Mouse (Mus musculus): ENCODE results near the gene Soga1. TPM values are rescaled to one million over a fixed set of nuclear protein-coding genes. Genes with fewer than 3 reads are reported as not detected.

The Soga1 gene
- polyA plus RNA-seq, 1 experiment from 2014 or later = 13.1 TPM

DNA sequence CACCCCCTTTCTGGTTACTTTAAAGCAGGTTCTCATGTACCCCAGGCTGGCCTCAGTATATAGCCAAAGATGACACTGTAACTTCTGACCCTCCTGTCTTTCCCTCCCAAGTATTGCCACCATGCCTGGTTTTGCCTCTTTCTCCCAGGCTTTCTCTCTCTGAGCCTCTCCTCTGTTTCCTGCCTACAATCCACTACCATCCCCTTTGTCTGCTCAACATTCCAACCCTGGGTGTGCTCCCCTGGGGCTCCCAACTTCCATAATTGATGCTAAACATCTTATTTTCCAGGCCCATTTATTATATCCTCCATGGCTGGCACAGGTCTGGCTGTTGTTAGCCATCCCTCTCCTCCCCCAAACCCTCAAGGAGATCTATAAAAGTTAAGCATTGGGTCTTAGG is 70.5 kb downstream of the Soga1 start:
- Histone ChIP-seq H3K27me3 (ENCODE audit: control insufficient read depth, insufficient read depth, low read length) (no peaks in the 10 kb centered on the region), H3K27ac (replicated peaks; ENCODE audit: low read depth, low read length) (no peak overlapping the region), H3K36me3 (ENCODE audit: control insufficient read depth, insufficient read depth, low read length) (peaks cover 15% of the 10 kb centered on the region; the same call in 1 of the 2 replicates), H3K4me2 (ENCODE audit: low read length) (no peak overlapping the region), H3K4me3 (replicated peaks; ENCODE audit: low read depth, low read length) (no peak overlapping the region), H3K9ac (replicated peaks; ENCODE audit: low read length) (no peak overlapping the region), H3K4me1 (ENCODE audit: control insufficient read depth, insufficient read depth, low read length) (peaks cover 9% of the 10 kb centered on the region; the same call in 1 of the 2 replicates), H3K9me3 (ENCODE audit: control insufficient read depth, low read length) (no peaks in the 10 kb centered on the region)
- ATAC-seq (ENCODE audit: low FRiP score, low TSS enrichment) (no peak), DNase-seq (no peak)

DNA sequence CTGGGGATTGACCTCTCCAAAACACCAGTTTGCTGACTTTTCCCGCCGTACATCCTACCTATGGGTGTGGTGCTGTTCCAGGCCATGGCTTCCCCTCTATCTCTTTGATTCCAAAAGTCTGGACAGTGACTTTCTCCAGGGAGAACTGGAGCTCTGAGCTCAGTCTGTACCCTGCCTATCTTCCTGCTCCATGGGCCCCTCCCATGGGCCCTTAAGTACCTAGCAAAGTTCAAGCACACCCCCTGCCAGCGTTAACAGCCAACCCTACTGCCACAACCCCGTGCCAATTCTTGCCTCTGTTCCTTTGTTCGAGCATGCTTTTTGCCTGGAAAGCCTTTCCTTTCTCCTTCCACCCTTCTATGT is 71.8 kb downstream of the Soga1 start:
- Histone ChIP-seq H3K36me3 (ENCODE audit: control insufficient read depth, insufficient read depth, low read length) (peaks cover 9% of the 10 kb centered on the region; the same call in 1 of the 2 replicates), H3K4me2 (ENCODE audit: low read length) (peak overlapping the region; percentile 97), H3K9ac (replicated peaks; ENCODE audit: low read length) (peak overlapping the region; percentile 72), H3K4me1 (ENCODE audit: control insufficient read depth, insufficient read depth, low read length) (peaks cover 9% of the 10 kb centered on the region; the same call in 1 of the 2 replicates), H3K9me3 (ENCODE audit: control insufficient read depth, low read length) (no peaks in the 10 kb centered on the region), H3K27me3 (ENCODE audit: control insufficient read depth, insufficient read depth, low read length) (no peaks in the 10 kb centered on the region), H3K27ac (replicated peaks; ENCODE audit: low read depth, low read length) (peak overlapping the region; percentile 75), H3K4me3 (replicated peaks; ENCODE audit: low read depth, low read length) (peak overlapping the region; percentile 57)
- ATAC-seq (ENCODE audit: low FRiP score, low TSS enrichment) (no peak), DNase-seq (no peak)
- WGBS = 31% methylated on average over 5 of the region's 5 CpGs

DNA sequence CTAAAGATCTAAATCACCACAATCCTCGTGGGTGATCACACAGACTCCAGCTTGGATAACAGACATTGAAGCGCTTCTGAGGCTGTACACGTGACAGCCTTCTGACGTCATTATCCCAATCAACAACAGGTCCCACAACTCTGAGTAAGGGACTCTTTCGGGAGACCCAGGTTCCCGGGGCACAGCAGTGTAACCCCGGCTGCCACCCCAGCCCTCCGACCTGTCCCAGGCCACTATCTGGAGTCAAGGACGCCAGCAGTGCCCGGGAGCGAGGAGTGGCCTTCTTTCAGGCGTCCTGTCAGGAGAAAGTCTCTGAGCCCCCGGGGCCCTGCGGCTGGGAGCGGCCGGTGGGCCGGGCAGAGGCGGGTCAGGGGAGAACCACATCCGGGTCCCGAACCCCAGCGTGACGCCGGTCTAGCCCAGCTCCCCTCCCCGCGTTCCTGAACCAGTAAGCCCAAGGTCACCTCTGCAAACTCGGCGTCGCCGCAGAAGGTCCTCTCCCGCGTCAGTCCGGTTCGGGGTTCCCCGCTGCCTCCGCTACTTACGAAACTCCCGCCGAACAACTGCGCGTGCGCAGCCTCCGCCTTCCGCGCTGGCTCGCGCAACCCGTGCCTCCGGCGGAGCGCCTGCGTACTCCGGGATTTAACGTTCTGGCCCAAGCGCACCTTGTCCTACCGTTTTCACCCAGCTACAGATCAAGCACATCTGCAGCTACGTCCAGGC is 72.4 kb downstream of the Soga1 start, which contains the start of gene Dsn1:
Gene Dsn1, minus strand, starts transcription at position 644 of the 723 bp plus-strand sequence.
- DNase-seq = peak; percentile 96
- under 1% methylated on average over 56 of the region's 56 CpGs for WGBS
- ATAC-seq (ENCODE audit: low FRiP score, low TSS enrichment) = peak; percentile 70

DNA sequence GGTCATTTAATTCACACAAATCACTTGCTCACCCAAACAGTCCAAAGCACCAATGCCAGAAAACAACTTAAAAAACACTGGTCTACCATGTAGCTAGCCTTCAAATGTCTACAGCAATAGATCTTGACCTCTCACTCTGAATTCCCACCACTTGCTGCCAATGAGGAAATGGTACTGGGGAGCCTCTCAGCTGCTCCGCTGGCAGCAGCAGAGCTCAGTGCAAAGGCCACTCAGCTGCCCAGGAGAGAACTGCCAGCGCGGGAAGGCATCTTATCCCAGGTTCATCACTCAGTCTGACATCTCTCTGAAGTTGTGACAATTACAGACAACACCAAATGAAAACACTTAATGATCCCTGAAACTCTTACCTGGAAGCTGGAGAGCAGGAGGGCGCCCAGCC is 76.7 kb downstream of the Soga1 start:
- ATAC-seq (ENCODE audit: low FRiP score, low TSS enrichment) (no peak), DNase-seq (no peak)
- no peak overlapping the region for H3K9ac ChIP-seq (replicated peaks; ENCODE audit: low read length)
- peaks cover 8% of the 10 kb centered on the region; the same call in 1 of the 2 replicates for H3K4me1 ChIP-seq (ENCODE audit: control insufficient read depth, insufficient read depth, low read length)
- no peaks in the 10 kb centered on the region for H3K27me3 ChIP-seq (ENCODE audit: control insufficient read depth, insufficient read depth, low read length)
- H3K36me3 ChIP-seq (ENCODE audit: control insufficient read depth, insufficient read depth, low read length) = 0 out of 2 replicates have a peak, but pooled peaks cover 8% of the 10 kb centered on the region
- 94% methylated on average over 4 of the region's 4 CpGs for WGBS
- no peaks in the 10 kb centered on the region for H3K9me3 ChIP-seq (ENCODE audit: control insufficient read depth, low read length)
- no peak overlapping the region for H3K4me3 ChIP-seq (replicated peaks; ENCODE audit: low read depth, low read length)
- no peak overlapping the region for H3K27ac ChIP-seq (replicated peaks; ENCODE audit: low read depth, low read length)
- no peak overlapping the region for H3K4me2 ChIP-seq (ENCODE audit: low read length)

More for the DNA sequence above, 72.4 kb downstream of the Soga1 start, which contains the start of gene Dsn1:
- peak within 1 kb of the TSS; percentile 72 for H3K9ac ChIP-seq (replicated peaks; ENCODE audit: low read length)
- H3K9me3 ChIP-seq (ENCODE audit: control insufficient read depth, low read length) = no peaks in the 10 kb centered on the region
- H3K36me3 ChIP-seq (ENCODE audit: control insufficient read depth, insufficient read depth, low read length) = 0 out of 2 replicates have a peak, but pooled peaks cover 7% of the 10 kb centered on the region
- H3K4me3 ChIP-seq (replicated peaks; ENCODE audit: low read depth, low read length) = peak within 1 kb of the TSS; percentile 57
- H3K4me1 ChIP-seq (ENCODE audit: control insufficient read depth, insufficient read depth, low read length) = peaks cover 9% of the 10 kb centered on the region; the same call in 1 of the 2 replicates
- peak within 1 kb of the TSS; percentile 75 for H3K27ac ChIP-seq (replicated peaks; ENCODE audit: low read depth, low read length)
- peak within 1 kb of the TSS; percentile 97 for H3K4me2 ChIP-seq (ENCODE audit: low read length)
- no peaks in the 10 kb centered on the region for H3K27me3 ChIP-seq (ENCODE audit: control insufficient read depth, insufficient read depth, low read length)

DNA sequence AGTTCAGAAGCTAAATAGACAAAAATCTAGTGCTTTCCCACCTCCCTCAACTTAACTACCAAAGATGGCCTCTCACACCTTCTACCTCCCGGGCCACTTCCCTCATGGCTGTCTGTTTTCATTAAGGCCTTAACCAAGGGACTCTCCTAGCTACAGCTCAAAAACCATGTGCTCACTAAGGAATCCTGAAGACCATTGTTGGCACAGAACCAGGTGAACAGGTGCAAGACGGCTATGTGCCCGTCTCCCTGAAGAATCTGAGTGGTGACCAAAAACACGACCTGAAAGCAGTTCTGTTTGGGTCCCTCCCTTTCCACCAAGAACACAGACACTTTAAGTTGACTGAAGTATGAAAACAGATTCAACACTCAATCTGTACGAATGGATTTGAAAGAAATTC is 80.8 kb downstream of the Soga1 start:
- H3K9ac ChIP-seq (replicated peaks; ENCODE audit: low read length) = no peak overlapping the region
- no peaks in the 10 kb centered on the region for H3K9me3 ChIP-seq (ENCODE audit: control insufficient read depth, low read length)
- no peak for DNase-seq
- 0 out of 2 replicates have a peak, but pooled peaks cover 12% of the 10 kb centered on the region for H3K36me3 ChIP-seq (ENCODE audit: control insufficient read depth, insufficient read depth, low read length)
- no peak overlapping the region for H3K4me2 ChIP-seq (ENCODE audit: low read length)
- H3K4me1 ChIP-seq (ENCODE audit: control insufficient read depth, insufficient read depth, low read length) = no peaks in the 10 kb centered on the region
- no peak for ATAC-seq (ENCODE audit: low FRiP score, low TSS enrichment)
- no peak overlapping the region for H3K27ac ChIP-seq (replicated peaks; ENCODE audit: low read depth, low read length)
- 90% methylated on average over 5 of the region's 5 CpGs for WGBS
- H3K4me3 ChIP-seq (replicated peaks; ENCODE audit: low read depth, low read length) = no peak overlapping the region
- H3K27me3 ChIP-seq (ENCODE audit: control insufficient read depth, insufficient read depth, low read length) = no peaks in the 10 kb centered on the region

DNA sequence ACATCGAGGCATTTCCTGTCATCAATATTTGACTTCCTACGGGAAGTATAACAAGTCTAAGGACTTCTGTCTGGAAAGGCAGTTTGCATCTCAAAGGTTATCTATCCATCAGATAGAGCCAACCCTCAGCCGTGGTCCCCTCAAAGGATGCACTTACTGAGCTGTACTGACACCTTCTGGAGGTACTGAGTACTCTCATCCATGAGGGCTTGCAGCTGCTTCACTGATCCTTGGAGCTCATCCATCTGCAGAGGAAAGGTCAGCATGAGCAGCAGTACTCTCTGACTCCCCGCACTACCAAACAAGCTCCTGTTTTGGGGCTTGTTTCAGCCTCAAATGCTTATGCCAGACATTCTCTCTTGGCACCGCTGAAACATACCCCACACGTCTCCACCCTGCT is 82.5 kb downstream of the Soga1 start:
- Histone ChIP-seq H3K27ac (replicated peaks; ENCODE audit: low read depth, low read length) (no peak overlapping the region), H3K9ac (replicated peaks; ENCODE audit: low read length) (no peak overlapping the region), H3K4me3 (replicated peaks; ENCODE audit: low read depth, low read length) (no peak overlapping the region), H3K4me2 (ENCODE audit: low read length) (no peak overlapping the region), H3K9me3 (ENCODE audit: control insufficient read depth, low read length) (no peaks in the 10 kb centered on the region), H3K36me3 (ENCODE audit: control insufficient read depth, insufficient read depth, low read length) (0 out of 2 replicates have a peak, but pooled peaks cover 9% of the 10 kb centered on the region), H3K27me3 (ENCODE audit: control insufficient read depth, insufficient read depth, low read length) (no peaks in the 10 kb centered on the region), H3K4me1 (ENCODE audit: control insufficient read depth, insufficient read depth, low read length) (no peaks in the 10 kb centered on the region)
- no peak for ATAC-seq (ENCODE audit: low FRiP score, low TSS enrichment)
- DNase-seq = peak; percentile 74
- WGBS = 77% methylated on average over 6 of the region's 6 CpGs

DNA sequence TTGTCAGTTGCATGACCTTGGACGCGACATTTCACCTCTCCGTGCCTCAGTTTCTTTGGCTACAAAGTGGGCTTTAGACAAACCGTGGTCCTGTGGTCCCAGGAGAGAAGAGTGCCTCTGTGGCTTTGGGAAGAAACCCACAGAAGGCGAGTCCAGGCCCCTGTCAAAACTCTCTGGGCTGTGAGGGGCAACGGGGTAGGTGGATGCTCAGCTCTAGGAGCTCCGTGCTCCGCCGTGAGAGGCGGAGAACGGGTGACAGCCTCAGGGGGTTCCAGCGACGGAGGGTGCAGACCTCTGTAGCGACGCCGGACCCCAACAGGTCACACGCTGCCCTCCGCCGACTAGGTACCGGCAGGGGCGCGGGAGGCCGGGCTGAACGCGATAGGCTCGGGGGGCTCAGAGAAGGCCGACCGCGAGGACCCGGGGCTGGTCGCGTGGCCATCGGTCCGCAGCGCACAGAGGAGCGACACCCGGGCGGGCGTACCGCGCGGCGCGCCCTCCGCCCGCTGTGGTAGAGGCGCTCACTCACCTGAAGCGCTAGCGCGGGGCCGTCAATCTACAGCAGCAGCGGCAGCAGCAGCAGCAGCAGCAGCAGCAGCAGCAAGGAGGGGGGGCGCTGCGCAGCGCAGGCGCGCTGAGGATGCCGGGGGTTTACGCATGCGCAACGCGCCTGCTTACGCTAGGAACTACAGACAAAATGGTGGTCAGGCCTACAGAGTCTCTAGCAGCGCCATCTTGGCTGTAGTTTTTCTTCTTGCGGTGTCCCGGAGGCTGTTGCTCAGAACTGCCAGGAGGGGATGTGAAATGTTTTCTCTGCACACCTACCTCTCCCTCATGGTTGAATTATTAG is 87.4 kb downstream of the Soga1 start, which contains the start of gene Ndrg3:
Gene Ndrg3, minus strand, starts transcription at position 587 of the 850 bp plus-strand sequence.
- DNase-seq = peak; percentile 99
- WGBS = under 1% methylated on average over 66 of the region's 66 CpGs
- peak within 1 kb of the TSS; percentile 95 for H3K4me2 ChIP-seq (ENCODE audit: low read length)

DNA sequence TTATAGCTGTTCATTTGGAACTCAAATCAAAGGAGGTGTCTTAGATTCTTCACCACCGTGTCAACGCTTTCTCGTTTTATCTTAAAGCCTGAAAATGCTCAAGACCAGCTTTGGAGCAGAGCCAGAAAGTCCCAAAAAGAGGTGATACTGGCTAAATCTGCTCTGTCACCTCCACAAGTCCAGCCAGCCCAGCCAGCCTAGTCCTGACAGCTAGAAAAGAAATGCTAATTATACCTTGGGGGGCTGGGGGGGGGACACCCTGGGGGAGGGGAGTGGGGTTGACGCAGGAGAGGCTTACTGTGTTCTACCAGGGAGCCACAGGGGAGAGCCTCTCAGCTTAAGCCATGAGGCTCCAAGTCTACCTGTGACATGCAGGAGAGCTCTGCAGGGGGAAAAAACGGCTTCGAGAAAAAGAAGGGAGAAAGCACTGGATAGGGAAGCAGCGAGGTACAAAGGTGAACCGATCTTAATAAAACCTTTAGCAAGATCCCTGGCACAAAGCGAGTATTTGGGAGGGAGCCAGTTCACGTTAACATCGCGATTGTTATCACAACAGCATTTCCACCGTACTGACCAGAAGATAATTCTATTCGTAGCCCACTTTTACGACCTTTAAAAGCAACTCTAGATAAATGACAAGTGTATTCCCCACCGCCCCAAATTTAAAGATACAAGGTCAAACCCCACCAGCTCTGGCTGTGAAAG is 88.2 kb downstream of the Soga1 start:
- 3% methylated on average over 16 of the region's 16 CpGs for WGBS

More for the DNA sequence above, 87.4 kb downstream of the Soga1 start, which contains the start of gene Ndrg3:
- peak within 1 kb of the TSS; percentile 86 for H3K9ac ChIP-seq (replicated peaks; ENCODE audit: low read length)
- peaks cover 10% of the 10 kb centered on the region for H3K4me1 ChIP-seq (ENCODE audit: control insufficient read depth, insufficient read depth, low read length)
- H3K4me3 ChIP-seq (replicated peaks; ENCODE audit: low read depth, low read length) = peak within 1 kb of the TSS; percentile 89
- 0 out of 2 replicates have a peak, but pooled peaks cover 3% of the 10 kb centered on the region for H3K36me3 ChIP-seq (ENCODE audit: control insufficient read depth, insufficient read depth, low read length)
- ATAC-seq (ENCODE audit: low FRiP score, low TSS enrichment) = peak; percentile 95
- H3K9me3 ChIP-seq (ENCODE audit: control insufficient read depth, low read length) = no peaks in the 10 kb centered on the region
- H3K27ac ChIP-seq (replicated peaks; ENCODE audit: low read depth, low read length) = peak within 1 kb of the TSS; percentile 87
- no peaks in the 10 kb centered on the region for H3K27me3 ChIP-seq (ENCODE audit: control insufficient read depth, insufficient read depth, low read length)

More for the DNA sequence above, 88.2 kb downstream of the Soga1 start:
- H3K36me3 ChIP-seq (ENCODE audit: control insufficient read depth, insufficient read depth, low read length) = 0 out of 2 replicates have a peak, but pooled peaks cover 3% of the 10 kb centered on the region
- peak overlapping the region; percentile 95 for H3K4me2 ChIP-seq (ENCODE audit: low read length)
- H3K4me1 ChIP-seq (ENCODE audit: control insufficient read depth, insufficient read depth, low read length) = peaks cover 10% of the 10 kb centered on the region
- H3K27me3 ChIP-seq (ENCODE audit: control insufficient read depth, insufficient read depth, low read length) = no peaks in the 10 kb centered on the region
- ATAC-seq (ENCODE audit: low FRiP score, low TSS enrichment) (no peak), DNase-seq (peak; percentile 39)
- peak overlapping the region; percentile 86 for H3K9ac ChIP-seq (replicated peaks; ENCODE audit: low read length)
- no peaks in the 10 kb centered on the region for H3K9me3 ChIP-seq (ENCODE audit: control insufficient read depth, low read length)
- peak overlapping the region; percentile 89 for H3K4me3 ChIP-seq (replicated peaks; ENCODE audit: low read depth, low read length)
- peak overlapping the region; percentile 87 for H3K27ac ChIP-seq (replicated peaks; ENCODE audit: low read depth, low read length)
